Mouse (Mus musculus): ENCODE results near the gene Plekha4.
A peak's percentile ranks its signal among the peaks of the same experiment; 100 is the strongest.
"Not testable (repeated sequence)": the region's sequence is repeated elsewhere in the genome, so short reads cannot be mapped to it uniquely, and the experiment has no call there.

Gene Plekha4

DNA sequence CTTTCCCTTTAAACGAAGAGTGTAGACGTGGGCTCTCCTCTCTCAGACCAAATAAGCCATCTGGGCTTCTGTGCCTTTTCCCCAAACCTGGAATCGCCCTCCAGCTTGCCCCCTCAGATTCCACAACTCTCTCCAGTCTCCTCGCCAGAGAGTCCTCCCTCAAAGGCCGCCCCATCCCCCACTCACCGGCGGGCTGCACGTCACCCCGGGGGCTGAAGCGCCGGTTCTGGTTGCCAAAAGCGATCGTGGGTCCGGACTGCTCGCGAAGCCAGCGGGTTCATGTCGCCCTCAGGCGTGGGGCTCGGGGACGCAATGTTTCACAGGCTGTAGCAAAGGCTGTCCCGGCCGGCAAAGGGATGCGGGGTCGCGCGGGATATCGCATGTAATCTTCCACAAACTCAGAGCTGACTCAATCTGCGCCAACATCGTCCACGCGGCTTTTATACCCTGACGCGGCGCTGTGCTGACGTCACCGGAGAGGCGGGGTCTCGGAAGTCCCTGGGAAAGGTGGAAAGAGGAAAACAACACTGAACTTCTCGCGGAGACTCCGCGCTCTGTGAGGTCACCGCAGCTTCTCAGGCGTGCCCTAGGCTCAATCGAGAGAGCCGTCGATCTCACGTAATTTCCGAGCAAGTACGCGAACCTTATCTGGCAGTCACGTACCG is at the start of gene Plekha4, which contains the start of gene Ppp1r15a:
Gene Plekha4 (plus strand): TSS at position 522 of the 665 bp plus-strand sequence.
Gene Ppp1r15a (minus strand): TSS at position 460 of the 665 bp plus-strand sequence.
- DNase-seq, result peak; percentile 91

DNA sequence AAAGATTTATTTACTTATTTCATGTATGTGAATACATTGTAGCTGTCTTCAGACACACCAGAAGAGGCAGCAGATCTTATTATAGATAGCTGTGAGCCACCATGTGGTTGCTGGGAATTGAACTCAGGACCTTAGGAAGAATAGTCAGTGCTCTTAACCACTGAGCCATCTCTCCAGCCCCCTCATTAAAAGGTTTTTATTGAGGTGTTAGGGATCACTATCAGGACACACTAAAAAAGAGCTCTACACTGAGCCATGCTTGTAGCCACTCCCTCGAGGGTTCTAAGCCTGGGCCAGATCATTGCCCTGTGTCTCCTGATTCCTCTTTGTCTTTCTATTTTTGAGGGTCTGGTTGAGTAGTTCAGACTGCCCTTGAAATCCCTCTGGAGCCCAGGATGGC is 49.7 kb upstream of the Plekha4 start:
- DNase-seq, result no peak

DNA sequence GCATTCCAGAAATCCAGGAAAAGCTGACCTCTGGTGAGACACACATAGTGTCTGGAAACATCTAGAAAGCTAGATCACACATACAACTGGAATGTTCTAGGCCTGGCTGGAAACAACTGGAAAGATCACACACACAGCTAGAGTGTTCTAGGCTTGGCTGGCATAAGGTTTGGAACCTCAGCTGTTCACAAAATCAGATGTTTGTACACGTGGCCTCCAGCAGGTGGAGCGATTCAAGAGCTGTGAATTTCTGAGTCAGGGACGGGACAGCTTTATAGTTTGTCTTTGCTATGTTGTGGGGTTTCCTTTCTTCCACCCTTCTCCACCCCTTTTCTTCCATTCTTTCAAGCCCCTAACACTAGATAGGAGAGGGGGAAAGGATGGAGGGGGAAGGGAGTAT is 49.1 kb upstream of the Plekha4 start:
- peak; percentile 58 for DNase-seq

DNA sequence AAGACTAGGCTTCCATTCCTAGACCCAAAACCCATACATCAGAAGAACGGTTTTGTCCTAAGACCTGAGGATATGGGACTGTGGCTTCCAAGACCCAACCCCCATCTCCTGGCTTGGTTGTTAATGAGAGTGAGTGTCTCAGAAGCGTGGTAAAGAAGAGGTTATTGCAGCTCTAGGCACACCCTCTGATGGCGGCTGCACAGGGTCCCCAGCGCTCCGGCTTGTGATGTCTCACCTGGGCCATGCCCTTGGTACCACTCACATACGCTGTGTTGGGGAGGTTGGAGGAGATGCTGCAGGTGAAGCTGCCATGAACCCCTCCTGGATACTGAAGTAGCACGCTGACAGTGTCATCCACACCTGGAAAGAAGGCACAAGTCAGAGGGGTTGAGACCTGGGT is 47.4 kb upstream of the Plekha4 start:
- no peak for DNase-seq

DNA sequence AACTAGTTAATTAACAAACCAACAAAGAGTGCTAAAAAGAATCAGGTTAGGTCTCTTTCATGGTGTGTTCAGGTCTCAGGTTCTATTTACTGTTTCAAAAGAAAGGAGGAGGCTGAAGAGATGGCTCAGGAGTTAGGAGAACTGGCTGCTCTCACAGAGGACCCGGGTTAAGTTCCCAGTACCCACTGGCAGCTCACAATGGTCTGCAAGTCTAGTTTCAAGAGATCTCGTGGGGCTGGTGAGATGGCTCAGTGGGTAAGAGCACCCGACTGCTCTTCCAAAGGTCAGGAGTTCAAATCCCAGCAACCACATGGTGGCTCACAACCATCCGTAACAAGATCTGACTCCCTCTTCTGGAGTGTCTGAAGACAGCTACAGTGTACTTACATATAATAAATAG is 45.8 kb upstream of the Plekha4 start:
- not testable (repeated sequence) for DNase-seq

DNA sequence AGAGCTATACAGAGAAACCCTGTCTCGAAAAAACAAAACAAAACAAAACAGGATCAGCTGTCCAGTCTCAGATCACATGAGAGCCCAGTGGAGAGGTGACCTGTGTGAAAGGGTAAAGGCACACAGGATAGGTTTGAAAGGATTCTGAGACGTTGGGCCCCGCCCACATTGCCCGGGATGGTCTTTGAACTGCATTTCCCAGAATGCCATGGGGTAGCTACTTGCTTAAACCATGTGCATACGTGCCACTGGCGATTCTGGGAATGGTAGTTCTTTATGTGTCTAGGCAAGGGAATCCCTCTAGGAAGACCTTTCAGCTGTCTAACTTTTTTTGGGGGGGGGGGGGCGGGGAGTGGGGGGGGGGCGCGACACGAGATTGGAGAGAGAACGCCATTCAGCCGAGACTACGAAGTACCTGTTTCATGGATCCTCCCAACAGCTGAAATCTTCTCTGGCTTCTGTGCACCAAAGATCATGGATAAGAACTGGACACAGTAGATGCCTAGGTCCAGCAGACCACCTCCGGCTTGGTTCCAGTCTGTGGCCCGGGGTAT is 44.7 kb upstream of the Plekha4 start, which contains the start of gene Tulp2:
Gene Tulp2 (plus strand): TSS at position 504 of the 554 bp plus-strand sequence.
- DNase-seq, result peak; percentile 53

DNA sequence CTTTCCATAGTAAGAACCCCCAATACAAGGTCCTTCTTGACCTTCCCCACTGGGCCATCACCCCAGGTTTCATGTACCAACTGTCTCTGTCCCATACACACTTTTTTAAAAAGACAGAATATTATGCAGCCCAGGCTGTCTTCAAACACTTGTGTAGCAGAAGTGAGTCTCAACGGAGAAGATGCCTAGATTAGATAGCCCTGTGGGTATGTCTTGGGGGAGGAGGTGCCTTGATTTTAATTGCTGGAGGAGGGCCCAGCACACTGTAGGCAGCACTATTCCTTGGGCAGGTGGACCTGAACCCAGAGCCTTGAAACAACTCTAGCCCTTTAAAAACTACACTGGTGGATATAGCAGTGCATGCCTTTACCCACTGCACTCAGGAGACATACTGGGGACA is 44.0 kb upstream of the Plekha4 start:
- DNase-seq, result no peak

DNA sequence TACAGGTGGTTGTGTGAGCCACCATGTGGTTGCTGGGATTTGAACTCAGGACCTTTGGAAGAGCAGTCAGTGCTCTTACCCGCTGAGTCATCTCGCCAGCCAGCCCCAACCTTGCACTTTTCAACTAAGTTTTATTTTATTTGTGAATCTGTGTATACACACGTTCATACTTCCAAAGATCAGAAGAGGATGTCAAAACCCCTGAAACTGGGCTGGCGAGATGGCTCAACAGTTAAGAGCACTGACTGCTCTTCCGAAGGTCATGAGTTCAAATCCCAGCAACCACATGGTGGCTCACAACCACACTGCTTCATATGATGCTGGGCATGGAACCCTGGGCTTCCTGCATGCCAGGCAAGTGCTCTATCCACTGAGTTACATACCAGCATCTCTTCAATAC is 41.1 kb upstream of the Plekha4 start:
- DNase-seq, result not testable (repeated sequence)

DNA sequence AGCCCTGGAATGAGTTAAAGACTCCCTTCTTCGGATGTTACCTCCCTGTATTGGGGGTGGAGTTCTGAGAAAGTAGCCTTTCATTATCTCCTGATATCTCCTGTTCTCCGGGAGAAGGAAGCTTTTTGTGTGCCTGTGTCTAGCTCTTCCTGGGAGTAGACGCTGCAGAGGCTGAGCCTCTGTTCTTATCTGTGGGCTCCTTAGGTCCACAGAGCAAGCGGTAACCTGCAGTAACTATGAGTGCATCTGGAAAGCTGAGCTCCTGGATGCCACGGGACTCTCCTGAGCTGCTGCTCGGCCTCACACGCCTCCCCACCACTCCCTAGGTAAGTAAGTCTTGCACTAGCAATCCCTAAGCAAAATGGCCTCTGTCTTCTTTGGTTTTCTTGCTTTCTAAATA is 40.0 kb upstream of the Plekha4 start:
- DNase-seq, result no peak

DNA sequence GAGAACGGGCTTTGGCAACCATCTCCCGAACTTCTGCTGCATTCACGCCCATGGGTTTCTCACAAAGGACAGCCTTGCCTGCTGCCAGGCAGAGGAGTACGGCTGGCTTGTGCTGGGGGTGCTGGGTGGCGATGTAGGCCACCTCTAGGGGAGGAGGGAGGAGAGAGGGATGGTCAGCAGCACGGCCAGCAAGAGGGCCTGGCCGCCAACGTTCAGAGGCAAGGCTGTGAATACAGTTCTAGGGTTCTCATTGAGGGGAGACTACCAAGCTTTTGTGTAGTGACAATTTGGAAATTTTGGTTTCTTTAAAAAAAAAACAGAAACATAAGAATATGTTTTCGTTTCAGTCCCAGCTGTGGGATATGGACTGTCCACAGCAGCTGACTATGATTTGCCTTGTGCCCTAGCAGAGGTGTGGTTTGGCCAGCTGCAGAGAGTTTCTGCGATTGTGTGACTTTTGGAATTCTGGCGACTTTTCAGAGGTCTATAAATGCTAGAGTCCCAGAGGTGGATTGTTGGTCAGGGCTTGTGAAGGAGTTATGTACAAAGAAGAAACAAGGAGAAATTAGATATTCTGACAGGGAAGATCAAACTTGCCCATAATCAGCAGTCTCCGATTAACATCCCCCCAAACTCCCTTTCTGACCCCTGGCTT is 39.2 kb upstream of the Plekha4 start, which contains the start of gene Gm45808:
Gene Gm45808 (minus strand): TSS at position 51 of the 655 bp plus-strand sequence.
- DNase-seq, result no peak

DNA sequence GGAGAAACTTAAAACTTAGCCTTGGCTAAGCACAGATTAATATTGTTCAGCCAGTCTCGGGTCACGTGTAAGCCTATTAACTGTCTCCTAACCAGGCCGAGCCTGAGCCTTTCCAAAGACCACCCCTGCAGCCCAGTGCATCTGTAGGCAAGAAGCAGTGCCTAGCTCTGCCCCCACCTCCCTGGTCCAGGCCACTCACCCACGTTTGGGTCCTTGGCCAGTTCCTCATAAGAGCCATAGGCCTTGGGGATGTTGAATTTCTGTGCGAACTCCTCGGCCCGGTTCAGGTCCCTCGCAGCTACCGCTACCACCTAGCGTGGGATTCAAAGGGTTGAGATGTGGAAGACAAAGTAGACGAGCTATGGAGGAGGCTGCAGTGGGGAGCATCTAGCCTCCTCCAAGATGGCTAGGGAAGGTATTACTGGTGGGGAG is 38.3 kb upstream of the Plekha4 start:
- no peak for DNase-seq

DNA sequence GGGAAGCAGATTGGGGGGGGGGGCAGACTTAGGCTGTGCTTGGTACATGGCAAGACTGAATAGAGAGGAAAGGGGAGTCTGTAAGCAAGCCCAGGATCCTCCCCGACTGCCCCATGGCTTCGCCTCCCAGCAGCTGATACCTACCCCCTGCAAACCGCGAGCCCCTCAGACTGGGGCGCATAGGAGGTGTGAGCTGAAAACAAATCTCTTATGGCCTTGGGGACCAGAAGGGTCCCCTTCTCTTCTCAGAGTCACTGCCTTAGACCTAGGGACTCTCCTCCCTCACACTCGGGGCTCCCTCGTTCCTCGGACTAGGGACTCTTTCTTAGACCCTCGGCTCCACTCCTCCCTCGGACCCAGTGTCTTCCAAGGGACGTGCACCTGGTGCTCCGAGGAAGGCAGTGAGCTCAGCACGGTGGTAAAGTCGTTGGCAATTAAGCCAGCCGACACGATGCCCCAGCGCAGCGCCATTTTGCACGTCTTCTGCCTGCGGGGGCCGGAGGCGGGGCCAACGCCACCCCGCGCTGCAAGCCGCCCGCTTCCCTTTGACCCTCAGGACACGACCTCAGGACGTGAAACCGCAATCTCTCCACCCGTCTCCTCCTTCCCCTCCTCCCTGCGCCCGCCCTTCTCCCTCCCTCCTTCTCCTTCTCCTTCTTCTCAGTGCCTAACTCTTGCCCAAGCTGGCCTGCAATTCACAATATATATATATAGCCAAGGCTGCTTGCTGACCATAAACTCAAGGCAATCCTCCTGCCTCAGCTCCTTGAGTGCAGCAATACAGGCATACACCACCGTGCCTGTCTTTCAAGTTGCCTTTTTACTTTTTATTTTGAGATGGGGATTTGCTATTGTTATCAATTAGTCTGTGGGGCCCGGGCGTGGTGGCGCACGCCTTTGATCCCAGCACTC is 37.6 kb upstream of the Plekha4 start, which contains the start of gene Dhdh:
Gene Dhdh (minus strand): TSS at position 513 of the 912 bp plus-strand sequence.
- peak; percentile 48 for DNase-seq

DNA sequence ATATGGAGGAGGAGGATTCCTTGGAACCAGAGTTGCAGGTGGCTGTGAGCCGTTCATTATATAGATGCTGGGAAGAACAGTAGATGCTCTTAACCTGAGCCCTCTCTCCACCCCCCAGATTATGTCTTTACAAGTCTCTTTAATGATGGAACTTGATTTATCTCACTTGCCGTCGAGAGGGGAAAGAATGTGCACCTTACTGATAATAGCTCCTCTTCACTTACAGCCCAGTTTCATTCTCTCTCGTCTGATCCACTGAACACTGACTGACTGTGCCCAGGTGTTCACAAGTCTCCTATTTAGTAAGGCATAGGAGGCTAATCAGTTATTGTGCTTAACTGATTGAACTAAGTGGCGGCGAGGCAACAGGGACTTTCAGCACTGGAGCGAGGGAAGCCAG is 36.6 kb upstream of the Plekha4 start:
- DNase-seq, result no peak

DNA sequence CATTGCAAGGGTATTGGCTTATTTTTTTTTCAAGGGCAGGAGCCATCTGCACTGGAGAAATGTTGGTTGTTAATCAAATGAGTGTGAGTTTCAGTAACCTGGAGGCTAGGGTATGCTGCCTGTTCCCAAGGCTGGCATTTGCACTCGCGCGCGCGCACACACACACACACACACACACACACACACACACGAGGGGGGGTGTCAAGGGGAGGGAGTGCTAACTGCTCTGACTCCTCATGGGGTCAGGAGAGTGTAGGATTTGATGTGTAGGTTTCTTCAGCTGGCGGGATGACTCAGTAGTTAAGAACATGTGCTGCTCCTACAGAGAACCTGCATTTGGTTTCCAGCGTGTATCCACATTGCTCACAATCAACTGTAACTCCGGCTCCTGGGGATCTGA is 35.3 kb upstream of the Plekha4 start:
- no peak for DNase-seq

DNA sequence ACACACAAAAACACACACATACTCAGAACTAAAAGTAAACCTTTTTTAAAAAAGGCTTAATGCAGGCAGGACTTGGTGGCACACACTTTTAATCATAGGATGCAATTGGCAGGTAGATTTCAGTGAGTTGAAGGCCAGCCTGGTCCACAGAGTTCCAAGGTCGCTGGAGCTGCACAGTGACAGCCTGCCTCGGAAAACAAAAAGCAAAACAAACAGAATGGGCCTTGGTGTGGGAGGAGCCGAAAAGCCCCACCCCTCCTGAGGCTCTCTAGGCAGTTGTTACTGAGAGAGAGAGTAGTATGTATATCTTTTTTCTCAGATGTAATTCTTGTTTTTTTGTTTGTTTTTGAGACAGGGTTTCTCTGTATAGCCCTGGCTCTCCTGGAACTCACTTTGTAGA is 34.9 kb upstream of the Plekha4 start:
- DNase-seq, result no peak

DNA sequence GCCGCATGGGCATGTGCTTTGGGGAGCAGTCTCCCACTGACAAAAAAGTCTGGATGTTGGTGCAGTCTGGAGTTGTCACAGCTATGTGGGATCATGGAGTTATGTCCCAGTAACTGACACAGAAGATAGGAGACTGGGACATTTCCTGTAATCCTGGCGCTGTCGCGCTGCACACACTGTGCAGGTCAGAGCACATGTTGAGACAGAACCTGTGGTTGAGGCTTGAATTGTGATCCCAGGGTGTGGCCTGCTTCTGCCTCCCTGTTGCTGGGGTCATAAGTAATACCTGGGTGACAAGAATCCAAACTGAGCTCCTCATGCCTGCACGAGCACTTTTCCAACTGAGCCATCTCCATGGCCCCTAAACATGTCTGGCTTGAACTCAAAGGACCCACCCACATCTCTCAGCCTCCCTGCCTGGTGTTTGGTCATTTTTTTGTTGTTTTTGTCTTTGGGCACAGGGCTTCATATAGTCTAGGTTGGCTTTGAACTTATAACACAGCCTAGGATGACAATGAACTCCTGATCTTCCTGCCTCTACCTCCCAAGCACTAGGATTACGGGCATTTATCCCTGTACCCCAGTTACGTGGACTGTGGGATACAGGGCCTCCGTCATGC is 33.8 kb upstream of the Plekha4 start:
- DNase-seq, result no peak

DNA sequence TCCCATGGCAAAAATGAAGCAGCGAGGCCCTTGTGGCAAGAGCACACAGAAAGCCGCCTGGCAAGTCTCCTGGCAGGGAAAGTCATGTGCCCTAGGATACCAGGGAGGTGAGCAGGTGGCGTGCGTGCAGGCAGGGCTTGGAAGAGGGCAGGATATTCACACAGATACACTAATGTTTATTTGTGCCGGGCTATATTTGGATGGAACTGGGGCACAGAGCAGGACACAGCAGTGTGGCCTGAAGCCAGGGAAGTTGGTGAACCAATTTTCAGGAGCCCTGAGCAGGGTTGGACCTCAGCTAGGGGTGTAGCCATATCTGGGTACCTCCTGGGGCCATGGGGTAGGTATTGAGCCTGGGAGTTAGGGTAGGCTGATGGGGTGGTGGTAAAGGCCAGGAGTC is 33.2 kb upstream of the Plekha4 start:
- DNase-seq, result no peak

DNA sequence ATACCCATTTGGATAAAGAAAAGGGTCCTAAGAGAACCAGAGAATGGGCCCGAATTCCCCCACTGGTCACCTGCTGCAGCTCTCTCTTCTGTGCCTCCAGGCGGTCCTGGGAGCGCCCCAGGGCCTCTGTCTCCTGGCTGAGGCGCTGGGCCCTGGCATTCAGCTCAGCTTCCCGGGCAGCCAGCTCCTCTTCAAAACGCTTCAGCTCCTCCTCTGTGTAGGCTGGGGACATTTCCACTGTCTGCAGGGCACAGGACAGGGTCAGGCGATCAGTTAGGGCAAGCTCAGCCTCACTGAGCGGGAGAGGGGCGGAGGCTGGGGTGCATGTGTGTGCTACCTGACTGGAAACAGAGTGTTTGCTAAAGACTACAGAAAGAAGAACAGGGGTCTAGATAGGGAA is 31.6 kb upstream of the Plekha4 start:
- no peak for DNase-seq

DNA sequence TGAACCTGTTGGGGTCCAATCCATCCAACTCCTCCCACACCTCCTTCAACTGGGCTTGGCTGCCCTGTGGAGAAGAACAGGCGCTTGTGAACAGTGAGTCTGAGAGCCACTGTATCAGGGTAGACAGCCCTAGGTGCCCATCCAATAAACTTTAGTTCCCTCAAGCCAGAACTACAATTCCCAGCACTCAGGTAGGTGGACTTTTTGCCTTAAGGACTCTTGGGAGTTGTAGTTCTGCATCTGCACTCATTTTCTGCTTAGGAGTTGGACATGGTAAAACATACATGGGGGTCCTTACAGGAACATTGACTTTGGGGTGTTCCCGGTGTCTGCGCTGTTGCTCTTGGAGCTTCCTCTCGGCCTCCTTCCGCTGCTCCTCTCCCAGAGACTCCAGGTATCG is 27.7 kb upstream of the Plekha4 start:
- DNase-seq, result no peak

DNA sequence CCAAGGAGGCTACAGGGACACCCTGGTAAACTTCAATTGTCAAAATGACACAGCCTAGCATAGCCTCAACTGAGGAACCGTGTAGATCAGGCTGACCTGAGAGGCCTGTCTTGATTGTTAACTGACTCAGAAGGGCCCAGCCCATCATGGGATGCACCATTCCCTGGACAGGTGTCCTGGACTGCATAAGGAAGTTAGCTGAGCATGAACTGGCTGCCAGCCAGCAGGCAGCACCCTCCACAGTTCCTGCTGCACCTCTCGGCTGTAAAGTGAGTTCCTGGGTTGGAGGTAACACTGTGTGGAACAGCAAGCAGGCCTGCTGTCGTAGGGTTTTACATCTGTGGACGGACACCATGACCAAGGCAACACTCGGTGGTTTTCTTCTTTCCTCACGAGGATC is 18.5 kb upstream of the Plekha4 start:
- no peak for DNase-seq

DNA sequence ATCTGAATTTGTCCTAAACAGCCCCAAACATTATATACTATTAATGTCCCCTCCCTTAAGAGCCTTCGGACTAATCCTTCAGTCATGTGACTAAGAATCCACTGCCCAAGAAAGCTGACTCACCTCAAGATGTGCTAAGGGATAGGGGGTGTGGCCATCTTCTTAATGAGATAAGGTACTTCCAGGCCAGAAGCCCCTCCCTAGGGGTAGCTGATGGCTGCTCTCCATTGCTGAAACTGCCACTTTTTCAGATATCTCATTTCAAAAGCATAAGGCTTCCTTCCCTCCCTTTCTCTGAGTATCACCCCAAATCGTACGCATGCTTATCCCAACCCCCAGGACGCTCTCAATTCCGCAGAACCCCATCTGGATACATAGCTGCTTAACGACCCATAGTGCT is 17.6 kb upstream of the Plekha4 start:
- DNase-seq, result no peak

DNA sequence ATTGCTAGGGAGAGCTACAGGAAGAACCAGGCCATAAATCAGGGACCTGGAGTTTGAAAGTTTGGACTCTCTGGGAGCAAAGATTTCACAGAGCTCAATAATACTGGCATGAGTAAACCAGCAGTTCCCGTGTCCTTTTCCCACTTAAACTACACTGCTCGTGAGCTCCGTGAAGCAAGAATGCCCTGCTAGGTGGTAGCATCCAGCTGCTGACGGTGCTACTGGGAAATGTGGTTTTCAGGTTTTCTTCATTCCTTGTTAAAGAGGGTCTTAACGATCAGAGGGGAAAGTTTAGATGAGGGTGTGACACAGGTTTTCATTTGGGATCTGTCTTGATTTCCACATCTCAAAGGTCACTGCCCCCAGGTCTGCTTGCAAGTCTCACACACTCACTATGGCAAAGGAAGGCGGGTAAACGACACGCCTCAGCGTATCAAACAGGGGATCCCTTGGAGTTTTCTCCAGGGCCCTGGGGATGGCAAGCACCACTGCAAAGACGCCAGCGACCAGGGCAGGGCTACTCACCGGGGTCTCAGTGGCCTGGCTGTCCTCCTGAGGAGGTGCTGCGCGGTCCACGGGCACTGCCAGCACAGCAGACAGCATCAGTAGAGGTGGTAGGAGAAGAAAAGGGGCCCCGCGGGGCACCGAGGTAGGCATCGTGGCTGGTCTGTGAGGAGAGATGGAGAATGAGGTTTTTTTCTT is 16.8 kb upstream of the Plekha4 start:
- no peak for DNase-seq
